Mouse (Mus musculus): Measurements from ENCODE around the gene Mrps35. TPM values are rescaled to one million over a fixed set of nuclear protein-coding genes. Genes with fewer than 3 reads are reported as not detected.

The Mrps35 gene
- total RNA-seq (2021) = 100 to 1,000 TPM; 195 to 200 TPM

DNA sequence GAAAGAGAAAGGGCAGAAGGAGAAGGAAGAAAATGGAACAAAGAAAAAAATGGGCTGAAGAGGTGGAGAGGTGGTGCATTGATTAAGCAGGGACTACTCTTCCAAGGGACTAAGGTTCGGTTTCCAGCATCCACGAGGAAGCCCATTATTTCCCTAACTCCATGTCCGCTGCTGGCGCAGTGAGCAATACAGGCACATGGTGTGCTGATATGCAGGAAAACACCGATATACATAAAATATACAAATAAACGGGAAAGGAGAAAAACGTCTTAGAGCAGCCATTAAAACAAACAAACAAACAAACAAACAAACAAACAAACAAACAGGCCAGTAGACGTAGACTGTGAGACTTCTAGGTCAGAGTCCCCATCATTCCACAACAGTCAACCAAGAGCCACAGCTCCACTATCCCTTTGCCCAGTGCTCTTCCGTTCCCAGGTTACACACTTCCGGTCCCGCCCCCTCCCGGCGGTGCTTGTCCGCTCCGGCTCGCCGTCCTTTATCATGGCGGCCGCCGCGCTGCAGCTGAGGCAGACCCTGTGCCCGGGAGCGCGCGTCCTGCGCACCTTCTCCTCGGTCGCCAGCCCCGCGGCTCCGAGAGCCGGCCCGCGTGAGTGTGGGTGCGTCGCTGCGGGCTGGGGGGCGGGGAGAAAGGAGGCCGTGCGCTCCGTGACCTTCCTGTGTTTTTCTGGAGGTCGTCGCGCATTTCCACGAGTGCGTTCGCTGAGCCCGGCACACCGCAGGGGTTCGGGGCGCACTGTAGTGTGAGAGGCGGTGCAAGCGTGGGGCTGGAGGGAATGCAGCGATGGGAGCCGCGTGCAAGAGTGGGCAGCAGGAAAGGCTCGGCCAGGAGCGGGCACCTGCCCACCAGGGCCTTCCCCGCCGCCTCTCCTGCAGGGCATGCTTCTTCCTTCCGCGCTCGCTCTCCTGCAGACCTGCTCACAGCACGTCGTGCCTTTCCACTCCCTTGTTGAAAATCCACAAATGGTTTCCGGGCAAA lies at the start of gene Mrps35:
Gene Mrps35, plus strand, starts transcription at position 474 of the 1,000 bp plus-strand sequence.
- DNase-seq = peak; percentile 90 to 92
- intact Hi-C loops (cut with DNase I) = no loop called here

DNA sequence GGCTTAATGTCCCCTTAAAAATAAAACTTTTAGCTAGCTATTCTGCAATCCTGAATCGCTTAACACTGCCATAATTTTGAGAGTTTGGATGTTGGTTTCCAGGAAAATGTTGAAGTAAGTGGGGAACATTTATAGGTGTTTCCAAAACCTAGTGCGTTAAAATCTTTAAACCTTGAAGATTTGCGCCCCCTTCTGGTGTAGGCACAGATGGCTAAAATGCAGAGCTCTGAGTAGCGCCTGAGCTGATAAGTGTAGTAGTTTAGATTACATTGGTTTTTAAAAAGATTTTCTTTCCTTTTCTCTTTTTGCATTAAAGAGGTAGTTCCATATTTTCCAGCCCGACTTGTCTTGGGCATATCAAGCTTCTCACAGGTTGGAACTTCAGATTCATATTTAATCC lies 48.3 kb upstream of the Mrps35 start:
- DNase-seq = peak; percentile 69 to 73
- intact Hi-C loops (cut with DNase I) = loop anchor here (1.0 to 2.0 kb wide), 3 partner anchors 29 to 169 kb away; no protein-coding TSS in a partner anchor

DNA sequence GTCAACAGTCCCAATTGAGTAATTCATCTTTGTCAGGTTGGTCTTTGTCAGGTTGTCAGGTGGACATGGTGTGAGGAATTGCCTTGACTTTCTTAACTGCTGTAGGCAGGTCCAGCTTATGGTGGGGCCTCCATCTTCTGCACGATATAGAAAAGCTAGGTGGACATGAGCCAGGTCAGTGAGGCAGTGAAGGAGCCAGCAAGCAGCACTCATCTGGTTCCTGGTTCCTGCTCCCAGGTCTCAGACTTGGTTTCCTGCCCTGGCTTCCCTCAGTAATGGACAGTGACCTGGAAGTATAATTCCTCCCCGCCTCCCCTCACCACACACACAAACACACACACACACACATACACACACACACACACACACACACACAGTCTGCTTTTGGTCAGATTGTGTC lies 47.2 kb upstream of the Mrps35 start:
- DNase-seq = no peak
- intact Hi-C loops (cut with DNase I) = loop anchor here (2.0 kb wide), 2 partner anchors 31 to 171 kb away; no protein-coding TSS in a partner anchor

DNA sequence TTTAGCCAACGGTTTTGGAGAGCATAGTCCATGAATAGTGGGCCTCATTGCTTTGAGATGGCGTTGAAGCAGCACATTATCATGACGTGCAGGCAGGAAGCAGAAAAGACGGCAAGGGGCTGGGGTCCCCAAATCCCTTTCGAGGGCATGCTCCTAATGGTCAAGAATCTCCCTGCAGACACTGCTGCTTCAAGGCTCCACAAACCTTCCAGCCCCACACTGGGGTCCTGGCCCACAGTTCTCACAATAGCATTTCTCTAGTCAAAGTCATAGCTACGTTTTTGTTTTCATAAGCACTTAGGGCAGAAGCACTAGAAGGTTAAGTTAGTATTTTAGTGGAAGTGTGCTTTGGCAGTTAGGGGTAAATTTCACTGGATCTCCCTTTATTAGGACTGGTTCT lies 46.7 kb upstream of the Mrps35 start:
- intact Hi-C loops (cut with DNase I) = loop anchor here (2.0 kb wide), 2 partner anchors 31 to 171 kb away; no protein-coding TSS in a partner anchor
- no peak for DNase-seq

DNA sequence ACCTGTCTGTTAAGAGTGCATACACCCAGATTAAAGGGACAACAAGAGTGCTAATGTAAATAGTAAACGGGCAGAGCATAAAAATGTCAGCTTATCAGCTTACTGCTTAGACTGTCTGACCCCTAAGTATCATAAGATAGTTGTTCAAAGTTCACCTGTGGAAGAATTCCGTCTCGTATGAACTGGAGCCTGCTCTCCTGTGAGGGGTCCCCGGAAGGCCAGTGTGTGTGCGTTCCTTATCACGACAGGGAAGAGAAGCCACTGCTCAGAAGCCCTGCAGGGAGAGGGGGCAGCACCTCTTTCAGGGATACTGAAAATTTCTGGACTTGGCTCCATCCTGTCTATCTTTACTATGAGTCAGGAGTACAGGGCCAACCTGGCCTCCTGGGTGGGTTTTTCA lies 45.6 kb upstream of the Mrps35 start:
- DNase-seq = no peak

DNA sequence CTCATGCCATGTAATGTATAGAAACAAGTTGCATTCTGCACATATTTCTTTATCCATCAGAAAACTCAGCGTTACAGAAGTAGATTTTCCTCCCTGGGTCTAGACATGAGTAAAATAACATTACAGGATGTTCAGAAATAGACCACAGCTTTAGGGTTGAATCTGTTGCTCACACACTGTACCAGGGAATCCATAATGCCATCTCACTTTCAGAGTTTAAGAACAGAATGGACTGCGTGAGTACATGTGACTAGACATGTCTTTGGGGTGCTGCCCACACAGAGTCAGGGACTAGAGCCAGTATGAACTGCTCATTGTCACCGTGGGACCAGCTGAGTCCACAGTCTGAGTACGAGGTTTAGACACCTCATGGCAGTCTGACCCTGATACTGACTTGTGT lies 43.9 kb upstream of the Mrps35 start:
- intact Hi-C loops (cut with DNase I) = no loop called here
- DNase-seq = no peak

More for the DNA sequence above, 45.6 kb upstream of the Mrps35 start:
- intact Hi-C loops (cut with DNase I) = no loop called here

DNA sequence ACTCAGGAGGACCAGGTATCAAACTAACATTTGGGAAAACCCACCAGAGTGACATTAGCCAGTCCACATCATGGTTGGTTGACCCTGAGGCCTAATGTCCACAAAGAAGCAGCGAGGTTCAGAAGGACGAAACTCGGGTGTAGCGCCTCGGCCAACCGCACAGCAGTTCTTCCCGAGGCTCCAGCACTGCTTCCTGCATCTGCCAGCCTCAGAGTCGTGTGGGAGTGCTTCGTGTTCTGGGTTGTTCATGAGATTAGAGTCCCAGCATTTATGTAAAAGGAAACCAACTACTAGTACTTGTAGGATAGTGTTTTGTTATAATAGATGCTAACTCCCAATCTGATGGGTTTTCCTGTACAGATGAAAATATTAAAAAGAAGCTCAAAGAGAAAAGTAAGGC lies 43.3 kb upstream of the Mrps35 start:
- no peak for DNase-seq
- intact Hi-C loops (cut with DNase I) = no loop called here

DNA sequence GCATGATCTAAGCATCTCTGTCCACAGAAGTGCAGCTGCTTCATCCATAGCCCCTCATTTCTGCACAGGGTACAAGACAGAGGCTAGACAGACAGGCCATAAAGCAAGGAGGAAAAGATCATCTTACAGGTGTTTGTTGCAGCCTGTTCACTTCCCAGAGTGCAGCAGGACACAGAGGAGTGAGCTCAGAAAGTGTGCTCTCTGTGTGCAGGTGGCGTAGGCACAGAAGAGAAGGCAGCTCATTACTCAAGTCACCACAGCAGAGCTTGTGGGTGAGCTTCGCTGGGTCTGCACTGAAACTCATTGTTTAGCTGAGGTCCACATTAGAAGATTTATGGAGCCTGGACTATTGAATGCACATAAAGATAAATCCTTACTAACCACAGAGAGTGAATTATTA lies 42.8 kb upstream of the Mrps35 start:
- DNase-seq = no peak
- intact Hi-C loops (cut with DNase I) = loop anchor here (10.0 kb wide), 1 partner anchor 815 kb away; no protein-coding TSS in a partner anchor

DNA sequence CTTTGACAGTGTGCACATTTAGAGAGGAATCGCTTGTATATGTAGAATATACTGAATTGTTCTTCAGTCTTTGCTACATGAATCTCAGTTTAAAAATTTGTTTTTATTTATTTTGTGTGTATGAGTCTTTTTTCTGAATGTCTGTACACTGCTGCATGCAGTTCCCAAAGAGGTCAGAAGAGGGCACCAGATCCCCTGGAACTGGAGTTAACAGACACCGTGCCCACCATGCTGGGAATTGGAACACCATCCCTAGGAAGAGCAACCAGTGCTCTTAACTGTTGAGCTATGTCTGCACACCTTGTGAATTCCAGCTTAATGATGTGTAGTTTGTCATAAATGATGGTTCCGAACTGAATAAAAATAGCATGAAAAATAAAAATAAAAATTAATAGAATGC lies 34.4 kb upstream of the Mrps35 start:
- intact Hi-C loops (cut with DNase I) = loop anchor here (2.0 to 10.0 kb wide), 4 partner anchors 85 to 944 kb away; no protein-coding TSS in a partner anchor

DNA sequence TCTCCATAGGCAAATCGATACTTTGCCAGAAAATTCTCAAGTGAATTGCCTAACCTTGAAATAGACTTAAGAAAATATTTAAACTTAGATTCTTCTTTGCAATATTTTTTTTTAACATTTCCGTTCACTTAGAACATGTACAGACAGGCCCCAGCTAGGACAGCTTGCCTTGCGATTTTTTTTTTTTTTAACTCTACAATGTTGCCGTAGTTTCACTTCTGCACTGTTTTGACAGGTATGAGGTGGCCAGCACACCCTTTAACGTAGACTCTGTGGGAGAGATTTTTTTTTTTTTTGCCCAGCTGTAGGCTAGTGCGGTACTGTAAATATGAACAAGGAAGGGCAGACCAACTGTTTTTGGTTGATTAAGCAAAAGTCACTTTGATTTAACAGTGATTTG lies 32.2 kb upstream of the Mrps35 start:
- intact Hi-C loops (cut with DNase I) = no loop called here
- DNase-seq = no peak

More for the DNA sequence above, 34.4 kb upstream of the Mrps35 start:
- peak; percentile 33 to 68 for DNase-seq

DNA sequence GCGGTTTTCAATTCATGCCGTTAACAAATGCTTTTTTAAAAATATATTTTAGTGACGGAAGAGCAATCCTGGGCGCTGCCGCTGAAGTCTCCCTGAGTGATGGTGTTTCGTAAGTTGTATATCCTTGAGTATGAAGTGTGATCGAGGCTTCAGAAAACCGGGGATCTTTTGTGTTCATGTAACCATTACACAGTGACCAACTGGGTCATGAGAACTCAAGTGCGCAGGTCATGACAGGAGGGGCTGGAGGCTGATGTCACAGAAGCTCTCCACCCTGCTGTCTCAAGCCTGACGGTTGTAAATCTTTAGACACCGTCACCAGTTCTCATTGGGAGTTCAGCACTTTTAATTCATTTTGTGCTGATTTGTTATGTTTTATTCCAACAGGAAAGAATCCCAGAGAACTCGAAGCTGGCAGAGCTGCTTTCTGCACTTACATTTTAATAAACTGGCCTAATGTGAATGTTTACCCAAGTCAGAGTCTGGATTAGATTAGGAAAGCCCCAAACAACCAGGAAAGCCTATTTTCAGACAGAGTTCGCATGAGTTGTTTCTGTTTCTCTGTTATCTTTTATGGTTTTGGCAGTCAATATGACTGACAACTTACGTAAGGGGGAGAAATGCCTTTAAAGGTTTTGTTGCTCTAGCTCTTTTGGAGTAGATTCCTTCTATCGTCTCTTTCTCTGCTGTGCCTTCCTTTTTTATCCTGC lies 31.6 kb upstream of the Mrps35 start:
- intact Hi-C loops (cut with DNase I) = no loop called here
- DNase-seq = peak in 1 of 2 experiments; percentile 18

DNA sequence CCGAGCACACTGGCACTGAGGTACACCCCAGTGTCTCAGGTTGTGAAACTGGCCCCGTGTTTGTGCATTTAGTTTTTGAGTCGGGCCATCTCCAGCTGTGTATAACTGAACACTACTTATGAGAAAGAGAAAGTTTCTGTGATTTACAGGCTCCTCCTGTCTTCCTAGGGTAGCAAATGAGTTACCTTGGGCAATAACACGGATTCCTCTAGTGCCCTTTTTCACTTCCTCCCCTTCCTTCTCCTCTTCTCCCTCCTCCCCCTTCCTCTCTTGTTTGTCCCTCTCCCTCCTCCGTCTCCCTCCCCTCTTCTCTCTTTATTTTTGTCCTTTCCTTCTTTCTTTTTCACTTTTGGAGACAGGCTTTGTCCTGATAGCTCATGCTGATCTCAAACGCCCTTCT lies 31.0 kb upstream of the Mrps35 start:
- no peak for DNase-seq

DNA sequence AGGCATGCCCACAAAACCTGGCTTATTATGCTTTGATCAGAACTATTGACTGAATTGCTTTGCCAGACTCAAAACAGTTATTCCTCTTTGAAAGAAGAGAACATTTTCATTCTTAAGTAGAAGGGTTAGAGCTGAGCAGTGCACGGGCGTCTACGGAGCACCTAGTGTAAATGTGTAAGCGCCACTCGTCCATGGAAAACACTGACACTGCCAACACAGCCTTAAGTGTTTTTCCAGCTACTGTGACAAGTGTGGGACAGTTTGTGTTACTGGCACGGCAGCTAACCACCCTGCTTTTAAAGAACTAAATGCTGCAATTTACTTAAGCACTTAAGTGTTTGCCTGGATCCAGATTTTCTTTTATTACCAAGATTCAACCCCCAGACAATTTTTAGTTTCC lies 30.6 kb upstream of the Mrps35 start:
- intact Hi-C loops (cut with DNase I) = no loop called here
- DNase-seq = no peak

More for the DNA sequence above, 31.0 kb upstream of the Mrps35 start:
- intact Hi-C loops (cut with DNase I) = no loop called here

DNA sequence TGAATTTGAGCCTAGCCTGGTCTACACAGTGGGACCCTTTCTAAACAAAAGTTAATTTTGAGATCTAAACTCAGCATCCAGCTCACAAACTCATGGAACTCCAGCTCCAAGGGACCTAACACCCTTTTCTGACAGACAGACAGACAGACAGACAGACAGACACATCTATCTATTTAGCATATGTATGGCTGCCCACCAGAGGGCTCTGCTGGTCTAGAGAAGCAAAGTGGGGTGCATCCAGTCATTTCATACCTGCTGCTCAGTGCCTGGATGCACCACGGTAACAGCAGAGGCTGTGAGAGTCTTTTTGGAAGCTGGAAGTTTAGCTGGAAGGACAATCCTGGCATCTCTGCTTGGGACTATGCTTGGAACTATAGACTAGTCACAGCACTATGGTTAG lies 29.0 kb upstream of the Mrps35 start:
- no peak for DNase-seq
- intact Hi-C loops (cut with DNase I) = no loop called here

DNA sequence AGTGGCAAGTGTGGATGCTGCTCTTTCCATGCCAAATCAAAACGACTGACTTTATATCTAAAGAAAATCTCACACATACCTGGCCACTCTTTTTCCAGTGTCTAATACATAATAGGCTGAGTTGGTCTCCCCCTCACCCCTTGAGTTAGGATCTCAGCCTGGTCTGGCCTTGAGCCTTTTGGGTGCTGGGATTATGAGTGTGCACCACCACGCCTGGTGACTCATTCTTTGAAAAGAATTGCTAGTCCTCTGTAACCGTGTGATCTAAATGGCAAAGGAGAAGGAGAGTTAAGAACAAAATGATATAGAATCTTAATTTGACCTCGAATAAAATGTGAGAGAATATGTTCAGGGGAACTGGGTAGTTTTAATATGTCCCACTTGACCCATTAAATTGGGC lies 24.7 kb upstream of the Mrps35 start:
- intact Hi-C loops (cut with DNase I) = no loop called here
- no peak for DNase-seq

DNA sequence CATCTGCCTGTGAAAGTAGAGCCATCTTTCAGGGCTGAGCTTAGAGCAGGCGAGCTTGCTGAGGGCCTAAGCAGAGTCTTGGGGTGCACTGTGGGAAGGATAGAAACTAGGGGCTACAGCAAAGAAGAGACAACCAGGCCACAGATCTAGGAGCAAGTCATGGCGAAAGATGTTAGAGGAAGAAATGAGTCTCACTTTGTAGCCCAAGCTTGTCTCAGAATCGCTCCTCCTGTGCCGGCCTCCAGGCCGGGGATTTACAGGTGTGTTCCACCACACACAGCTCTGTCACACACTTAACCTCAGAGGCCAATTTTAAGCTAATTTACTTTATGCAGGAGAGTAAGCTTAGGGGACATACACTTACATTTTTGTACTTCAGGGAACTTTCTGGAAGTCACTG lies 24.2 kb upstream of the Mrps35 start:
- no peak for DNase-seq
- intact Hi-C loops (cut with DNase I) = no loop called here

DNA sequence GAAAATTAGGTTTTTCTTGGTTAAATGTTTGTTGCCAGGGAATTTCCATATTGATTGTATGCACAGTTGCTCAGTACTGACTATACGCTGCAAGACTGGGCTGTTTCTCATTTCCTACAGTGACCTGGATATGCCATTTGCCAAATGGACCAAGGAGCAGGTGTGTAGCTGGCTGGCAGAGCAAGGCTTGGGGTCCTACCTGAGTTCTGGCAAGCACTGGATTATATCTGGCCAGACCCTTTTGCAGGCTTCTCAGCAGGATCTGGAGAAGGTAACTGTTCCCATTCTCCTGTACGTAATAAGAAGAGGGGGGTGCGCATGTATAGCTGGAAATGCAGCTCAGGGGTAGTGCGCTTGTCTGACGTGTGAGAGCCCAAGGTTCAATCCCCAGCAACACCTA lies 21.4 kb upstream of the Mrps35 start:
- DNase-seq = no peak
- intact Hi-C loops (cut with DNase I) = no loop called here

DNA sequence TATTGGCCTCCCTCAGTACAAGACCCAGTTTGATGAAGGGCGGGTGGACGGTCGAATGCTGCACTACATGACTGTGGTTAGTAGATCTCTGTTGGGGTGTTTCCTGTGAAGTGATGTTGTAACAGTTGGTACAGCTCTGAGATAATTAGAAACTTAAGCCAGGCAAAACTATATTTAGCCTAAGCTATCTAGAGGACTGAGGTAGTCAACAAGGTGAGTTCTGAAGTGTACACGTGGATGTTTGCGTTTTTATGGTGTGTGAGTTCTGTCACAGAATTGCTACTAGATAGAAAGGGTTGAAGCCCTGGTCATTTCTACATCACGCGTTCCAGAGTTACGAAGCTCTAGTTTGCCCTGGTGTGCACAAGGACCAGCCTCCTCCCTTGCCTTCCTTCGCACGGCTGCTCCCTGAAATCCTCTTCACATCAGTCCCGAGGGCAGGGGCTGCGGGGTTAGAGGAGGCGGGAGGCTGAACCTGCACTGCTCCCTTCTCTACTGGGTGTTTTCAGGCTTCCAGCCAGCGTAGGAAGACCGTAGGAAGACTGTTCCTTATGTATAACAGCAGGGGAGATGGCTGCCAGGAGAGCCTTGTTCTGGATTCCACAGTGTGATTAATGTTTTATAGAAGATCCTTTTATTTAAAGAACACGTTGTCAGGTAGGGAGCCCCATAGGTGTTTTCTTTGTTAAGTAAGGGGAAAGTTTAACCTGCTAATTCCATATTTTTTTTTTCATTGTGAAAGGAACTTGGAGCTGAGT lies 20.0 kb upstream of the Mrps35 start:
- peak in 1 of 2 experiments; percentile 46 for DNase-seq
- intact Hi-C loops (cut with DNase I) = no loop called here

DNA sequence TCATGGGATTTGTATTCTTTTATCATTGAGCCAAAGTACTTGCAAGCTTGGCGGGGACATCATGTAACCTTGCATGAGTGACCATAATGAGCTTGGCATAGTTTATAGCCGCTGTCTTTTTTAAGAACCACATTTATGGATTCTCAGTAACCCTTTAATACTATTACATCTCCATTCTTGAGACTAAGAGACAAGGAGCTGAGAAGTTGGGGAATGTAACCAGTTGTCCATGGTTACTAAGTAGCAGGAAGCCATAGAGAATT lies 19.5 kb upstream of the Mrps35 start:
- intact Hi-C loops (cut with DNase I) = no loop called here
- no peak for DNase-seq

DNA sequence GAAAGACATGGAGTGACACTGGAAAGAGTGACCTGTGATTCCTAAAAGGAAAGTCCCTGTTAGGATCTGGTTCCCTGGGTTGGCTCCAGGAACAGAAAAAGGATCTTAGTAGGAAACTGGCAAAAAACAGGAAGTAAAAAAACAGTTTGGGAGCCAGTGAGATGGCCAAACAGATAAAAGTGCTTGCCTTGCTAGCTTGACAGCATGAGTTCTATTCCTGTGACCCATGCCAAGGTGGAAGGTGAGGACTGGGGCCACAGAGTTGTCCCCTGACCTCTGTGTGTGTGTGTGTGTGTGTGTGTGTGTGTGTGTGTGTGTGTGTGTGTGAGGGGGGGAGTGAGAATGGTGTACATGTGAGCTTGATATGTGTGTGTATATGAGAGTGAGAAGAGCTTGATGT lies 19.0 kb upstream of the Mrps35 start:
- intact Hi-C loops (cut with DNase I) = no loop called here
- DNase-seq = no peak

DNA sequence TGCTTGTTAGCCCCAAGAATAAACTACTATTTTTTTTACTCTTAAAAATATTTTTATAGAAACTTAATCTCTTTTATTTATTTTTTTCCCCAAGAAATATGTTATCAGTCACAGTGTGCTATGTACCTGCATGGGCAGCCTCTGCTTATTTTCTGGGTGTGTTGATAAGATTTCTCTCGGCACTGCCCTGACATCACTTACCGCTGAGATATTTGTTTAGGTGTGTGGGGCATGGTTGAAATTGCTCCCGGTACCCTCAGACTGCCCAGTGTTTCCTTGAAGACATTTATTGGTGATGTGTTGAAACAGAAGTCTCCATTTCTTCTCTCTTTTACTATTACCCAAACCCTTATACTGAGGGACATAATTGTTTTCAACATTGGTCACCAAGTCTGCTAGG lies 17.8 kb upstream of the Mrps35 start:
- no peak for DNase-seq
- intact Hi-C loops (cut with DNase I) = no loop called here
